Mouse (Mus musculus): ENCODE data around the gene Il20. TPM values are rescaled to one million over a fixed set of nuclear protein-coding genes. Genes with fewer than 3 reads are reported as not detected.

The Il20 gene
- polyA plus RNA-seq, 1 experiment from 2014 or later: not detected

- no peaks in the 10 kb centered on the region for H3K27me3 ChIP-seq (ENCODE audit: control insufficient read depth, insufficient read depth, low read length)
- WGBS: 63% methylated on average over 7 of the region's 7 CpGs
- H3K4me2 ChIP-seq (ENCODE audit: low read depth, low read length): no peak overlapping the region
- no peak for ATAC-seq (ENCODE audit: insufficient read depth, low FRiP score)
- H3K9me3 ChIP-seq (replicated peaks; ENCODE audit: control insufficient read depth, low read length): no peaks in the 10 kb centered on the region
- H3K4me1 ChIP-seq (ENCODE audit: control insufficient read depth, insufficient read depth, low read length): no peaks in the 10 kb centered on the region
- H3K4me3 ChIP-seq (replicated peaks; ENCODE audit: low read length): no peak overlapping the region
- H3K36me3 ChIP-seq (ENCODE audit: control insufficient read depth, insufficient read depth, low read length): no peaks in the 10 kb centered on the region
- no peak overlapping the region for H3K9ac ChIP-seq (ENCODE audit: low read length)
- no peak overlapping the region for H3K27ac ChIP-seq (ENCODE audit: low read length)
These were observed 8.7 kb downstream of the Il20 start for GRCm38 (mm10) chr1:130902505-130902904.

- H3K9ac ChIP-seq (ENCODE audit: low read length): no peak overlapping the region
- no peaks in the 10 kb centered on the region for H3K36me3 ChIP-seq (ENCODE audit: control insufficient read depth, insufficient read depth, low read length)
- H3K9me3 ChIP-seq (replicated peaks; ENCODE audit: control insufficient read depth, low read length): no peaks in the 10 kb centered on the region
- H3K4me2 ChIP-seq (ENCODE audit: low read depth, low read length): no peak overlapping the region
- WGBS: 60% methylated on average over 6 of the region's 6 CpGs
- no peaks in the 10 kb centered on the region for H3K4me1 ChIP-seq (ENCODE audit: control insufficient read depth, insufficient read depth, low read length)
- ATAC-seq (ENCODE audit: insufficient read depth, low FRiP score): no peak
- no peaks in the 10 kb centered on the region for H3K27me3 ChIP-seq (ENCODE audit: control insufficient read depth, insufficient read depth, low read length)
- no peak overlapping the region for H3K27ac ChIP-seq (ENCODE audit: low read length)
- H3K4me3 ChIP-seq (replicated peaks; ENCODE audit: low read length): no peak overlapping the region
These were observed 16.8 kb downstream of the Il20 start for GRCm38 (mm10) chr1:130894468-130894867.

GRCm38 (mm10) chr1:130893329-130894040 lies 17.8 kb downstream of the Il20 start:
- no peaks in the 10 kb centered on the region for H3K9me3 ChIP-seq (replicated peaks; ENCODE audit: control insufficient read depth, low read length)
- no peak for ATAC-seq (ENCODE audit: insufficient read depth, low FRiP score)
- H3K4me2 ChIP-seq (ENCODE audit: low read depth, low read length): no peak overlapping the region
- WGBS: 69% methylated on average over 9 of the region's 9 CpGs
- no peaks in the 10 kb centered on the region for H3K4me1 ChIP-seq (ENCODE audit: control insufficient read depth, insufficient read depth, low read length)
- no peak overlapping the region for H3K4me3 ChIP-seq (replicated peaks; ENCODE audit: low read length)
- no peak overlapping the region for H3K9ac ChIP-seq (ENCODE audit: low read length)
- no peaks in the 10 kb centered on the region for H3K27me3 ChIP-seq (ENCODE audit: control insufficient read depth, insufficient read depth, low read length)
- H3K36me3 ChIP-seq (ENCODE audit: control insufficient read depth, insufficient read depth, low read length): no peaks in the 10 kb centered on the region
- H3K27ac ChIP-seq (ENCODE audit: low read length): no peak overlapping the region

- H3K27me3 ChIP-seq (ENCODE audit: control insufficient read depth, insufficient read depth, low read length): no peaks in the 10 kb centered on the region
- H3K9me3 ChIP-seq (replicated peaks; ENCODE audit: control insufficient read depth, low read length): no peaks in the 10 kb centered on the region
- H3K4me1 ChIP-seq (ENCODE audit: control insufficient read depth, insufficient read depth, low read length): no peaks in the 10 kb centered on the region
- H3K9ac ChIP-seq (ENCODE audit: low read length): no peak overlapping the region
- WGBS: 50% methylated on average over 1 of the region's 1 CpGs
- no peak overlapping the region for H3K27ac ChIP-seq (ENCODE audit: low read length)
- H3K4me3 ChIP-seq (replicated peaks; ENCODE audit: low read length): no peak overlapping the region
- H3K4me2 ChIP-seq (ENCODE audit: low read depth, low read length): no peak overlapping the region
- 0 out of 2 replicates have a peak, but pooled peaks have one; percentile 37 for ATAC-seq (ENCODE audit: insufficient read depth, low FRiP score)
- H3K36me3 ChIP-seq (ENCODE audit: control insufficient read depth, insufficient read depth, low read length): no peaks in the 10 kb centered on the region
These were observed 18.8 kb downstream of the Il20 start for GRCm38 (mm10) chr1:130892446-130892845.

- H3K9me3 ChIP-seq (replicated peaks; ENCODE audit: control insufficient read depth, low read length): no peaks in the 10 kb centered on the region
- H3K9ac ChIP-seq (ENCODE audit: low read length): no peak within 1 kb of the TSS
- no peak within 1 kb of the TSS for H3K27ac ChIP-seq (ENCODE audit: low read length)
- H3K4me1 ChIP-seq (ENCODE audit: control insufficient read depth, insufficient read depth, low read length): no peaks in the 10 kb centered on the region
- no peaks in the 10 kb centered on the region for H3K27me3 ChIP-seq (ENCODE audit: control insufficient read depth, insufficient read depth, low read length)
- ATAC-seq (ENCODE audit: insufficient read depth, low FRiP score): no peak
- H3K4me2 ChIP-seq (ENCODE audit: low read depth, low read length): no peak within 1 kb of the TSS
- no peak within 1 kb of the TSS for H3K4me3 ChIP-seq (replicated peaks; ENCODE audit: low read length)
- no peaks in the 10 kb centered on the region for H3K36me3 ChIP-seq (ENCODE audit: control insufficient read depth, insufficient read depth, low read length)
These were observed 23.9 kb downstream of the Il20 start, which contains the start of gene Il24 for GRCm38 (mm10) chr1:130887354-130887753. Il24 (minus strand) TSS chr1:130887454.

GRCm38 (mm10) chr1:130883146-130883545 lies 28.1 kb downstream of the Il20 start:
- H3K4me1 ChIP-seq (ENCODE audit: control insufficient read depth, insufficient read depth, low read length): no peaks in the 10 kb centered on the region
- 77% methylated on average over 4 of the region's 4 CpGs for WGBS

GRCm38 (mm10) chr1:130879927-130880326 lies 31.3 kb downstream of the Il20 start:
- Histone ChIP-seq H3K4me1 (ENCODE audit: control insufficient read depth, insufficient read depth, low read length) (no peaks in the 10 kb centered on the region), H3K4me2 (ENCODE audit: low read depth, low read length) (no peak overlapping the region), H3K9me3 (replicated peaks; ENCODE audit: control insufficient read depth, low read length) (no peaks in the 10 kb centered on the region), H3K27me3 (ENCODE audit: control insufficient read depth, insufficient read depth, low read length) (peaks cover 11% of the 10 kb centered on the region; the same call in 1 of the 2 replicates), H3K9ac (ENCODE audit: low read length) (no peak overlapping the region), H3K27ac (ENCODE audit: low read length) (no peak overlapping the region), H3K36me3 (ENCODE audit: control insufficient read depth, insufficient read depth, low read length) (no peaks in the 10 kb centered on the region), H3K4me3 (replicated peaks; ENCODE audit: low read length) (no peak overlapping the region)
- 86% methylated on average over 7 of the region's 7 CpGs for WGBS
- no peak for ATAC-seq (ENCODE audit: insufficient read depth, low FRiP score)

More at GRCm38 (mm10) chr1:130883146-130883545, 28.1 kb downstream of the Il20 start:
- Histone ChIP-seq H3K9me3 (replicated peaks; ENCODE audit: control insufficient read depth, low read length) (no peaks in the 10 kb centered on the region), H3K4me3 (replicated peaks; ENCODE audit: low read length) (no peak overlapping the region), H3K27ac (ENCODE audit: low read length) (no peak overlapping the region), H3K4me2 (ENCODE audit: low read depth, low read length) (no peak overlapping the region), H3K9ac (ENCODE audit: low read length) (no peak overlapping the region), H3K27me3 (ENCODE audit: control insufficient read depth, insufficient read depth, low read length) (peaks cover 5% of the 10 kb centered on the region; the same call in 1 of the 2 replicates), H3K36me3 (ENCODE audit: control insufficient read depth, insufficient read depth, low read length) (no peaks in the 10 kb centered on the region)
- no peak for ATAC-seq (ENCODE audit: insufficient read depth, low FRiP score)

GRCm38 (mm10) chr1:130877889-130878614 lies 33.2 kb downstream of the Il20 start:
- Histone ChIP-seq H3K9me3 (replicated peaks; ENCODE audit: control insufficient read depth, low read length) (no peaks in the 10 kb centered on the region), H3K27ac (ENCODE audit: low read length) (no peak overlapping the region), H3K4me2 (ENCODE audit: low read depth, low read length) (peak overlapping the region; percentile 74), H3K4me3 (replicated peaks; ENCODE audit: low read length) (peak overlapping the region; percentile 44), H3K27me3 (ENCODE audit: control insufficient read depth, insufficient read depth, low read length) (peaks cover 11% of the 10 kb centered on the region; the same call in 1 of the 2 replicates), H3K4me1 (ENCODE audit: control insufficient read depth, insufficient read depth, low read length) (no peaks in the 10 kb centered on the region), H3K36me3 (ENCODE audit: control insufficient read depth, insufficient read depth, low read length) (no peaks in the 10 kb centered on the region), H3K9ac (ENCODE audit: low read length) (peak overlapping the region; percentile 47; the same call in 1 of the 2 replicates)
- no peak for ATAC-seq (ENCODE audit: insufficient read depth, low FRiP score)
- WGBS: 3% methylated on average over 43 of the region's 43 CpGs

GRCm38 (mm10) chr1:130876931-130877509 lies 34.2 kb downstream of the Il20 start:
- no peak for ATAC-seq (ENCODE audit: insufficient read depth, low FRiP score)
- Histone ChIP-seq H3K27ac (ENCODE audit: low read length) (no peak overlapping the region), H3K36me3 (ENCODE audit: control insufficient read depth, insufficient read depth, low read length) (no peaks in the 10 kb centered on the region), H3K4me2 (ENCODE audit: low read depth, low read length) (no peak overlapping the region), H3K4me1 (ENCODE audit: control insufficient read depth, insufficient read depth, low read length) (no peaks in the 10 kb centered on the region), H3K27me3 (ENCODE audit: control insufficient read depth, insufficient read depth, low read length) (peaks cover 11% of the 10 kb centered on the region; the same call in 1 of the 2 replicates), H3K9me3 (replicated peaks; ENCODE audit: control insufficient read depth, low read length) (no peaks in the 10 kb centered on the region), H3K9ac (ENCODE audit: low read length) (no peak overlapping the region), H3K4me3 (replicated peaks; ENCODE audit: low read length) (no peak overlapping the region)
- WGBS: 18% methylated on average over 3 of the region's 3 CpGs

Data from stomach, embryonic 16.5 days (tissue).